Mouse (Mus musculus) heart, adult 2 months (tissue): ENCODE measurements around the gene Mamdc2.

Experiments used
- CTCF ChIP-seq: fragments of 200-600 bp; IDR thresholded peaks from 2 replicates; pipeline ENCODE4 v1.8.1; 2022; ENCODE audit warnings: antibody characterized with exemption, mild to moderate bottlenecking, moderate library complexity
- EP300 ChIP-seq: fragments of 200-500 bp; IDR thresholded peaks from 2 replicates; pipeline ENCODE4 v1.6.1; 2011; ENCODE audit warnings: low read depth, low read length, control low read depth; ENCODE audit not compliant: insufficient read depth
- POLR2A ChIP-seq: fragments of 200-500 bp; IDR thresholded peaks from 2 replicates; pipeline ENCODE4 v1.6.1; 2011; ENCODE audit warnings: mild to moderate bottlenecking, low read depth, low read length, control low read depth; ENCODE audit not compliant: insufficient read depth

DNA sequence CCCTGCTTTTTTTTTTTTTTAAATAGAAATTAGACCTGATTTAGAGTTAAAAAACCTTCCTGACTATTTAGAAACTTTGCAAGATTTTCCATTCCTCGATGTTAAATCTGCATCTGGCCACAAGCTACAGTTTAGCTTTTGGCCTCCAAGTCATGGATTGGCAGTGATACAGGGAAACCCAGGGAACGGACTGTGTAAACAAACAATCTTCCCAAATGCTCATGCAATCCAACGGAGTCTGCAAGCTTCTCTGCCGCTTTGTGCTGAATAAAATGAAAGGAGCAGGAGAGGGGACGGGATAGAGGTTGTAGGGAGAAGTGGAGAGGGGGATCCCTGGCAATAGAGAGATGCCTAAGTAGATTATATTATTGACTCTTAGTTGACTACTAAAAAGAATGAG, 47.8 kb downstream of the Mamdc2 start:
- TF ChIP-seq CTCF (no peak), POLR2A (no peak), EP300 (no peak)
